Mouse (Mus musculus): ENCODE measurements around the gene Fam57b.

GRCm38 (mm10) chr7:126800269-126801056 is 3.0 kb downstream of the Fam57b start:
- TF ChIP-seq POLR2A (IDR thresholded peaks at IDR 0.05; ENCODE audit: low read depth, low read length) (no peak), CTCF (IDR thresholded peaks at IDR 0.05; ENCODE audit: extremely low read depth, insufficient read depth, insufficient read length, insufficient replicate concordance) (no peak)

Data from spleen, adult 2 months (tissue).